Mouse (Mus musculus): ENCODE measurements around the gene Gar1.

Gene Gar1

DNA sequence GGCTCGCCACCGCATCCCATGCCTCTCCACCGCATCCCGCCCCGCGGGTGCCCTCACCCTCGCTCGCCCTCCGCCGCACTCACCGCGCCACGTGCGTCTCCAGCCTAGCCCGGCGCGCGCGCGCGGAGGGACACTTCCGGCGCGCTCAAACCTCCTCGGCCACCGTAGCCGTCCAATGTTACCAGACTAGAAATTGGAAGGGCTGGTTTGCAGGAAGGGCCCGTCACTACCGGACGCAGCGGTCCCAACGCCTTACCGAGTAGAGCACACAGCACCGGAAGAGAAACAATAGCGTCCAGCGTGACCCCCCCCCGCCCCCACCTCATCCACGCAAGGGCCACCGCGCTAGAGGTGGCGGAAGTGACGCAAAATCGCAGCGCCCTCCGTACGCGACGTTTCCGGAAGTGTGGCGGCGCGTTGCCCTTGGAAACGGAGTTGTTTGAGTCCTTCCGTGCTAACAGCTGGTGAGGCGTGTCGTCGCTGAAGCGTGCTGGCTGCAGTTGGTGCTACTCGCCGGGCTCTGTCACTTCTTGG is at the start of gene Gar1:
Gar1 (minus strand) TSS at position 362 of the 534 bp plus-strand sequence.
- peak; percentile 99 for DNase-seq (ENCODE audit: low read depth)

DNA sequence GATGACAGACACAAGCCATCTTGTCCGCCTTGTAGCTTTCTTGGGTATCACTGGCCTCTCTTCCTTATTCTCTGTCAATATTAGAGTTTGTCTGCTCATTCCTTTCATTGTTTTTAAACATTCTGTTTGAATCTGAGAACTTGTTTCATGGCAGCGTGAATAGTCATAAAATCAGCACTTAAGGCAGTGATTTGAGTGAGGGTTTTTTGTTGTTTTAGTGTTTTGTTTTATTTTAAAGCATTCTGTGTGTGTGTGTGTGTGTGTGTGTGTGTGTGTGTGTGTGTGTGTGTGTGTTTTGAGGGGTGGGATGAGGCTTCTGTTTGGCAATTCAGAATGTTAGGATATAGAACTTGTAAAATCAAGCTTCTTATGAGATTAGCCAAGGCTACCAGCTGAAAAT is 48.7 kb upstream of the Gar1 start:
- no peak for DNase-seq (ENCODE audit: low read depth)

DNA sequence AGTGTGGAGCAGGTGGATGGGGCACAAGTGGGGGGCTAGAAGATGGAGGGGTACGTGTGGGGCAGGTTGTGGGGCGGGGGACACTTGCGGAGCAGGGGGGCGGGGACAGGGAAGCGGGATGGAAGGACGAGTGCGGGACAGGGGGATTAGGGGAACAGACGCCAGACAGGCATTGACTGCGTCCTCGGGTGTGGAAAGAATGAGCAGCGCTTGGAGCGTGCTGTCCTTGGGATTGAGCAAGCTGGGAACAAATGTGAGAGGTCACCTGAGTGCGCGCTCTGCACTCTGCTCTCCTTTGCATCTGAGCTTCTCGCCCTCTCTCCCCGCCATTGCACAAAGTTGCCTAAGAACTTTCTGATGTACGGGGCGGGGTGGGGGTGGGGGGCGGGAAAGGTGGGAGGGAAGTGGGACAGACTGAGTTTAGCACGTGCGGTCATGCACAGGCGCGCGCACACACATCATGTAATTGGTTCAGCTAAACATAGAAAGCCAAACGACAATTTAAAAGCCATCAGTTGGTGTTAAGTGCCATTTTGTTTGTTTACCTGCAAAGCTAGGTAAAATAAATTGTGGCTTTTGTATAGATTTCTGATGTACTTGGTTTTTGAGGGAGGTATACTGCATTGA is 48.0 kb upstream of the Gar1 start:
- DNase-seq (ENCODE audit: low read depth), result peak; percentile 41

DNA sequence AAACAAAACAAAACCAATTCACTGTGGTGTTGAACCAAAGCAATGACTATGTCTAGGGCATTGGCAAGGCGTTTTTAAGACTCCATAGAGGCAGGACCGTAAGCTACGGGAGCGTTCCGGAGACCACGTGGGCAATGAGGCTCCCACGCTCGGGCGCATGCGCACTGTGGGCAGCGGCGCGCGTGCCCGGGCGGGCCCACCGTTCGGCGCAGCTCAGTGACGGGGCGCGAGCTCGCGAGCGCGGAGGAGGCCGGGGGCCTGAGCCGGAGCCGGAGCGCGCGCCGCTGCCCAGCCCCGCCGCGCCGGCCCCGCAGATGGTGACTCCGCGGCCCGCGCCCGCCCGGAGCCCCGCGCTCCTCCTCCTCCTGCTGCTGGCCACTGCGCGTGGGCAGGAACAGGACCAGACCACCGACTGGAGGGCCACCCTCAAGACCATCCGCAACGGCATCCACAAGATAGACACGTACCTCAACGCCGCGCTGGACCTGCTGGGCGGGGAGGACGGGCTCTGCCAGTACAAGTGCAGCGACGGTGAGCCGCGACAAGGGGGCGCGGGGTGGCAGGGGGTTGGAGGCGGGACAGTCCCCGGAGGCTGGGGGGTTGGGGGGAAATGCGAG is 47.3 kb upstream of the Gar1 start, which contains the start of gene Pla2g12a:
Pla2g12a (plus strand) TSS at position 202 of the 617 bp plus-strand sequence.
- DNase-seq (ENCODE audit: low read depth), result peak; percentile 89

DNA sequence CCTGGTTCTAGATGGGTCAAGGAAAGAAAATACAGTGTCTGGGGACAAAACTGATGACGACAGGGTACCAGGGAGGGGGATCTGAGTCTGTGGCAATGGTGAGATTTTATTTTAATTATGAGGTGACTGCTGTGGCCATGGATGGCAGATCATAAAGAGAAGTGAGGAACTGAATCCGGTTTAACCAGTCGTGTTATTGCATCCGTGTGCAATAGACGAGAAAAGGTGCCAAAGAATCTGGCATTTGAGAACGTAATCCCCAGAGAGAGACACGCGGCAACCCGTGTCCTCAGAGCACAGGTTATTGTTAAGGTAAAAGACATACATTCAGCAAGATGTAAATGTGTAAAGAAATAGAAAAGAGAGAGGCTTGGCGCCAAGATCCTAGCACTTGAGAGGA is 46.1 kb upstream of the Gar1 start:
- DNase-seq (ENCODE audit: low read depth), result no peak

DNA sequence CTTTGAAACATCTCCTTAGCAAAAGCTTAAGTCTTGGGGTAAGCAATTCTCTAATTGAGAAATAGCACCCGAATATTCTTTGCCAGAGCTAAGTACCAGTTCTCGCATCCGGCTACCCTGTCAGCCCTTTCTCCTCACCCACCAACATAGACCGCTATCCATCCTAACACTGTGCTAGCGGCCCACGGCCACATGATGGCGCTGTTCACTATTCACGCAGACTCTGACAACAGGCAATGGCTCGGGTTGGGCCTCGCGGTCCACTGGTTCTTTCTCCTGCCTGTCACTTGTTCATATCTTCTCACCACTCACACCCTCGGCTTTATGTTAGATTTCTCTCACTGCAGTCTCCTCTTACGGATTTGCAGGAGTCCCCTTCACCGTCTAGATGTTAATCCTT is 32.5 kb upstream of the Gar1 start:
- peak; percentile 64 for DNase-seq (ENCODE audit: low read depth)

DNA sequence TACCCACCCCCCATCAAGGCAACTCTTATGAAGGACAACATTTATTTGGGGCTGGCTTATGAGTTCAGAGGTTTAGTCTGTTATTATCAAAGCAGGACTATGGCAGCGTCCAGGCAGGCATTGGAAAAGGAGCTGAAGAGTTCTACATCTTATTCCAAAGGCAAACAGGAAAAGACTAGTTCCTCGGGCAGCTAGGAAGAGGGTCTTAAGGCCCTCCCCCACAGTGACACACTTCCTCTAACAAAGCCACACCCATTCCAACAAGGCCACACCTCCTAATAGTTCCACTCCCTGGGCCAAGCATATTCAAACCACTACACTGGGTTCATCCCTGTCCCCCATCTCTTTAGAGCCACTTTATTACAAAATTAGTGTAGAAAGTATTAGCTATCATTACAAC is 31.4 kb upstream of the Gar1 start:
- DNase-seq (ENCODE audit: low read depth), result no peak

DNA sequence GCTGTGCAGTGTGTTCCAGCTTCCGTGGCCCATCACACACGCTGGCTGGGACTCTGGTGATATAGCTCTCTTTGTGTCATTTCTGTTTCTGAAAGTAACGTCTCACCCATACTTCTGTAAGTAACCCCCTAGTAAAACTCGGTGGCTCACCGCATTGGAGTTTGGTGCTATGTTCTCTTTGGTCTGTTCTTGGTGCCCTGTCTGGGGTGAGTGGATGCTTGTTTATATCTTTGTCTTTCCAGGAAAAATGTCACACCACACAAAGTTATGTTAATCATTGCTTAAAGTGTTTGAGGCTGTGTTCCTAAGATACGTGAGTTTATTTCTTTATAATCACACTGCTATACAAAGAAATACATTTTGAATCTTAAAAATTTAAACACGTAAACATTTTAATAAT is 15.7 kb upstream of the Gar1 start:
- no peak for DNase-seq (ENCODE audit: low read depth)

DNA sequence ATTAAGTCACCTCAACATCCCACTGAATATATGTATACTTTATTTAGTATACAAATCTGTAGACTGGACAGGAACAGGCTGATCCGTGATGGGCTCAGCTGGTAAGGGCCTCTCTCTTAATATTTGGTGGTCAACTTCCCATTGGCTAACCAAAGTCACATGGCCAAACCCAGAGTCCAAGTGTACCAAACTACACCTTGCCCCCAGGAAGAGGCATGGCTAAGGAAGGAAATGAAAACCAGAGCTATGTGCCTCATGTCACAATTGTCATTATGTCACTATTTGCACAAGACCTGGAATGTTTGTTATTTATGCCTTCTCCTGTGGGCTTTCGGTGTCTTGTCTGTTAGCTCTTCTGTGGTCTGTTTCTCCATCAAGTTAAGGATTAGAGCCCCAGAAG is 14.7 kb upstream of the Gar1 start:
- DNase-seq (ENCODE audit: low read depth), result no peak

DNA sequence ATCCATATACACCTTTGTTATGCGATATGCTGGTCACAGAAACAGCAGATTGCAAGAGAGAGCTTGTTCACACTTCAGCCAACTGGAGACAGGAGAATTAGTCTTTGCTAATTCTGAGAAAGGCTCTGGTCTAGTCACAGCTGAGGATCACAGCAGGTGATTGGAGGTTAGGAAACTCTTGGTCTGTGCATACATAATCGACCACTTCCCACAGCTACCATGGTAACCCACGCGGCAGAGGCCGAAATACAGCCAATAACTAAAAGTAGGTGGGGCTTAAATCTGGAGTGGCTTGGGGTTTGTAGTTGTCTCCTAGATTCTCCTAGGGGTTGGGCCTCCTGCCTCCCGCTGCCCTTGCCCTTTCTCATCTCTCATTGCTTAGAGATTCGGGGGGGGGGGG is 6.8 kb upstream of the Gar1 start:
- no peak for DNase-seq (ENCODE audit: low read depth)

DNA sequence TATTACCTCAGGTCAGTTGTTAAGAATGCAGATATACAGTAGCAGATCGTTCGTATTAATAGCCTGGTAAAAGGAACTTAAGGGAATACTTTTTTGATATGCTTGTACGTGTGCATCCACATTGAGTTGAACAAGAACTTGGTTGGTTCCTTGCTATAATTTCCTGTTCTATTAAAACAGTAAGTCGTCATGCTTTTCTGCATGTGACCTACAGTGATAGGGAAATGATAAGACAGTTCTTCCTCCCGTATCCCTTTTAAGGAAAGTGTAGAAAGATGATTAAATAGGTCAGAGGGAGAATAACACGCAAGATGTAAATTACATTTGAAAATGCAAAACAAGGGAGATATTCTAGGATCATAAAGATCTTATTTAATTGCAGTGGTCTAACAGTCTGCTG is 5.8 kb upstream of the Gar1 start:
- no peak for DNase-seq (ENCODE audit: low read depth)

DNA sequence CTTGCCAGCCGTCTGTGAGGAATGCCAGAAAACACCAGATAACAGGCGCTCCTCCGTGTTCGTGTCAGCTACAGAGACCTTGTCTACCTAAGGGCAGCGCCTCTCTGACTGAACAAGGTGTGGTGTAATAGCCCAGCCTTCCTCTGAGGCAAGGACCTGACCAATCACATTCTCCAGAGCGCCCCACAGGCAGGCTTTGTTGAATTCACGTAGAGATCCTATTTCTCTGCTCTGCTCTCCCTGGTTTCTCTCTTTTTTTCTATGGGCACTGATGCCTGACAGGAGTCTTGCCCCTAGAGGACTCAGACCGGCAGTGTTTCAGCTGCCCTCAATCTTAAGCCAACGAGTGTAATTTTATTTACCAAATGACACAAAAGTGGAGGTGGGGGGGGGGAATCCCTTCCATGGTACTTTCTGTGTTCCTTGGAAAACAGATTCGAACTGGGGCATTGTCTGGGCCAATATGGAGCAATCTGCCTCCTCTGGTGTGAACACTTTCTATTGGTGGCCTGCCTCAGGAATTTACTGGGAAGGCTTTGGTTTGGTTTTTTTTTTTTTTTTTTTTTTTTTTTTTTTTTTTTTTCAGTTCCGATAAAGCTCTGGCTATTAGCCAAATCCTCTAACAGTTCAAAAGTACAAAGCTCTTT is 5.0 kb upstream of the Gar1 start:
- no peak for DNase-seq (ENCODE audit: low read depth)

DNA sequence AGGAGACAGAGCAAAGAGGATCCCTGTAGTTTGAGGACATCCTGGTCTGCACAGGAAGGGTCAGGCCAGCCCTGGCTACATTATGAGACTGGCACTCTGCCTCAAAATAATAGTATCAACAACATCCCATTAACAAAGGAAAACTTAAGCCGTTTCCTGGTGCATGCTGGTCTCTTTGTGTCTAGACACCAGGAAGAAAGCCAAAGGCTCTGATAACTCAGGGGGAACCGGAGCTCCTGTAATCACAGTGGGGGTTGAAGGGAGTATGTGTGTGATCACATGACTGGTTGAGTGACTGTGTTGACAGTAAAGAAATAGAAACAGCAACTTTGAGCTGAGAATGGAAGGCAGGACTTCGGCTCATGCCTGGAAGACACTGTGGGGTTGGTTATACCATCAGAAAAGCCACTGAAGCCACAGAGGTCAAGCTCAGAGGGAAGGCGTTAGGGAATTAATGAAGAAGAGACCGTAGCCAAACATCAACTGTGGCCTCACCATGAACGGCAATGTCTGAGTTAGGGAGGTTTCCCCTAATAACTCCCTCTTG is 4.3 kb upstream of the Gar1 start, which contains the start of gene Cfi:
Cfi (plus strand) TSS at position 497 of the 547 bp plus-strand sequence.
- no peak for DNase-seq (ENCODE audit: low read depth)

DNA sequence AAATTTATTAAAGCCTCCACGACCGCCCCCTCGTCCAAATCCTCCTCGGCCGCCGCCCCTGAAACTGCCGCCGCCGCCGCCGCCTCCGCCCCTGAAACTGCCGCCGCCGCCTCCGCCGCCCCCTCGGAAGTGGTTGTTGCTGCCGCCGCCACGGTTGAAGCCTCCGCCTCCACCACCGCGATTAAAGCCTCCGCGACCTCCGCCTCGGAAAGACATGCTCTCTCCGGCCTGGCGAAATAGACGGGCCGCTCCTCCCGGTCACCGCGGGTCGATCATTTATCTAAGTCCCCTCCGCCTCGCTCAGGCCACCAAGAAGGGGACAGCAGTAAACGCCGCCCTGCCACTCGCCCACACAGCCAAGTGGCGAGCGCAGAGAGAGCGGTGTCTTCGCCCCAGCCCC is 570 bp downstream of the Gar1 start:
- no peak for DNase-seq (ENCODE audit: low read depth)

DNA sequence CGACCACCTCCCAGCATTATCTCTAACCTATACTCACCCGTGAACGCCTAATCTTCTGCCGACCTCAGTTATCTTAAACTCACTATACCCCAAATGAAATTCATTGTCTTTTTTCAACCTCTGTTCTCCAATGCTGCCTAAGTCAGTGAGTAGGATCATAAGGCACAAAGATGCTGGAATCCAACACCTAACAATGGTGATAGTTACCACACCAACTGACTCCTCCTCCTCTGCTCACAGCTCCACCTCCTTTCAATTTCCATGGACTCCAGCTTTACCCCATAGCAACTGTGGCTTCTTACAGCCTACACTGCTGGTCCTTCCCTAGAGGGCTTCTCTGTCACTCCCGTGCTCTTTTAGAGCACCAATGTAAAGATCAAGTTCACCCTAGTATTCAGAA is 3.5 kb downstream of the Gar1 start:
- no peak for DNase-seq (ENCODE audit: low read depth)

DNA sequence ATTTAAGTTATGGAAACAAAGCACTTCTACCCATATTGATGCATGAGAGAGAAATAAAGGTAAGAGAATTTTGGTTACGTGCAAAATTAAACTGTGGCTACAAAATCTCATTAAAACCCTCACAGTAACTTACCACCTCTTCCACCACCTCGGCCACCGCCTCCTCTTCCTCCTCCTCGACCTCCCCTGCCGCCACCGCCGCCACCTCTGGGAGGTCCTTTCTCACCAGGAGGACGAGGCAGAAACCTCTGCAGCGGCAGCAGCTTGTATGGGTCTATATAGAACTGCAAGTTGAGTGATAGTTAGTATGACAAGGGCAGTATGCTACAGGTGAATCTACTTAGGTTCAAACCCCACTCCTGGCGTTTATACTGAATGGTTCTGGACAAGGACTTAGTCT is 4.5 kb downstream of the Gar1 start:
- no peak for DNase-seq (ENCODE audit: low read depth)

DNA sequence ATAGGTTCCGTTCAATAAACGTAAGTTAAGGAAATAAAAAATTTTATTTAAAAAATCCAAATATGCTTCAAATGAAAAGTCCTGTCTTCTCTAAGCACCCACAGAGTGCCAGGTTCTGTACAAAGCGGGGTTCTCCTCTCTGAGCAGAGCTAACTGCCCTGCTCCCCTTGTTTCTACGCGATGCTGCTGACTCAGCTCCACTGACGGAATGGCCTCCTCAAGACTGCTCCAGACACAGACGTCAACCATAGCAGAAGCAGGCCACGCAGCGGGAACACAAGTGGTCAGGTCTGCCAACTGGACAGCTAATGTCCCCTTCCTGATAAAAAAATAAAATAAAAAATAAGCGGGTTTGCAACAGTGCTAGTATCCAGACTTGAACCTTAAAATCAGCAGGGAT is 6.3 kb downstream of the Gar1 start:
- no peak for DNase-seq (ENCODE audit: low read depth)

DNA sequence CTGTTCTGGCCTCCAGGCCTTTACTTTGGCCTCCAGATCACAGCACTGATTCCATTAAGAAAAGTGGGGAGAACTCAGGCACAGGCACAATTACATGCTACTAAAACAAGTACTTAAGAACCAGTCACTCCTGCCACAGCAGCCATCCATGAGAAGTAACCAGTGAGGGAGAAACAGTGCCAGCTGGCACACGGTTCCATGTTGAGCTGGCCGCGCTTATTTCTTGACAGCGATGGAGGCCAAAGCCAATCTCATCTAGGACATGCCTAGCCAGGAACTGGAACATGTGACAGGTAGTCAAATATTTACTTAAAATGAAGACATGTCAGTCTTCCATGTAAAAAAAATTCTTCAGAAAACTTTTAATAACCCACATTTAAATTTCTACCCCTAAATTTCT is 7.0 kb downstream of the Gar1 start:
- no peak for DNase-seq (ENCODE audit: low read depth)

DNA sequence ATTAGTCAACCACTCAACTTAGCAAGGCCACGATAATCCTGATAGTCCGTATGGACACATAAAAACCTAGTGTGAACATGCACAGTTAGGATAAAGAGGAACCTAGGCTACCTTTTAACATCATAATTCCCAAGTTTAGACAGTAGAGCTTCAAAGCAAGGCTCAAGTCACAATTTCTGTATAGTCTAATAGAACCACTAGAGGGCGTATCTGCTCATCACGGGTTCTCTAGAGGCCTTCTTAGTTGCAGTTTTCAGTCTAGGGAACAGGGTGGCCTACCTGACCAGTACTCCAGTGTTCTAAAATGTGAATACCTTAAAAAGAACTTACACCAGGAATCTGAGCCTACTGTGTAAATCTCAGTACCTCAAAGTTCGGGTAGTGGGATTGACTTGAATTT is 7.9 kb downstream of the Gar1 start:
- peak; percentile 72 for DNase-seq (ENCODE audit: low read depth)

DNA sequence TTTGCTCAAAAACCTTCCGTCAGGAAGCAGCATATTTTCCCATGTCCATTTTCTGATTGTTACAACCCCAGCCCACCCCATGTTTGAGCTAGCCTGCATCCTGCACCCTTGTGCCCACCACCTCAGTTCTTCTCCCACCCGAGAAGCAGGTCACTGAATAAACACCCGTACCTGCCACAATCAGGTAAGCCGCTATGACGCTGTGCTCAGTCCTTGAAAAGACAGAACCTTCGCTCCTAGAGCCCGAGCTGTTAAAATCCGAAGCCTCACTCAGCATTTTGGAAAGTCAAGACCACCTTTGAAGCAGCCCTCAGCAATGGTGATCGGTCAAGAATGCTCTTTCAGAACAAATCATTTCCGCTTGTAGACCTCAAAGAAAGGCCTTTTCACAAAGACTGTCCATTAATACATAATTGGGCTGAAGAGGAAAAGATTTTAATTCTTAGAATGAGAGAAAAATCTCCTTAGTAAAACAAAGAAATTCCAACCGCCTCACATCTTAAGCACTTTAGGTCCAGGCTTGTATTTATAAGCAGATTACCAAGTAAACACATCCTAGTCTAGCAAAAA is 8.9 kb downstream of the Gar1 start, which contains the start of gene Rrh:
Rrh (minus strand) TSS at position 382 of the 570 bp plus-strand sequence.
- DNase-seq (ENCODE audit: low read depth), result no peak

DNA sequence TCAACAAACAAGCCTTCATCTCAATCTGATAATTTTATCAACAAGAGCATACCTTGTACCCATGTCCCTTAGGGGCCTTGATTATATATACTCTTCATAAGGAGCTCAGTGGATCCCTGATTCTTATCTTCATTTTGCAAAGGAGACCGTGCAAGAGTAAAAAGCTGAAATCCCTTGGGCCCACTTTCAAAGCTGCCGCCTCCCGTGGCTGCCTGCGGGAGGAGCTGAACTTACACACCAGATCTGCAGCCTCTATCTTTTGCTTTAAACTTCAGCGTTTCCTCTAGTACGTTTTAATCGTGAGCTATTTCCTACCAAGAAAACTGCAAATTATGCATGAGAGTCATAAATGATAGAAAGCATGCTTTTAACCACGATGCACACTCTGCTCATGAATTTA is 9.5 kb downstream of the Gar1 start:
- DNase-seq (ENCODE audit: low read depth), result no peak

DNA sequence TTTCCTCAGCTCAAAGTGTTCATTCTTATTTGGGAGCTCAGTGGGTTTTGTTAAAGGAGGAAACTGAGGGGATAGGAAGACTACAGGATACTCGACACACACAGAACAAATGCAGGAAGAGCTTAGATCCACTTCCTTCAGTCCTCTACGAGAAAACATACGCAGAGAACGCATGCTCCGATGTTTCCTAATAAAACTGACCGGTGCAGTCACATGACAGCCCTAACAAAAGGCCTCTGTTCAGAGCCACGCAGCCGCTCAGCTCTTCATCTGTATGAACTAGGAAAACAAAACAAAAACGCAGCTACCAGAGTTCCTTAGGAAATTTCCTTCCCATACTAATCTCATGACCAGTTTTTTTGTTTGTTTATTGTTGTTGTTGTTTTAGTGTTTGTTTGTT is 10.3 kb downstream of the Gar1 start:
- no peak for DNase-seq (ENCODE audit: low read depth)

DNA sequence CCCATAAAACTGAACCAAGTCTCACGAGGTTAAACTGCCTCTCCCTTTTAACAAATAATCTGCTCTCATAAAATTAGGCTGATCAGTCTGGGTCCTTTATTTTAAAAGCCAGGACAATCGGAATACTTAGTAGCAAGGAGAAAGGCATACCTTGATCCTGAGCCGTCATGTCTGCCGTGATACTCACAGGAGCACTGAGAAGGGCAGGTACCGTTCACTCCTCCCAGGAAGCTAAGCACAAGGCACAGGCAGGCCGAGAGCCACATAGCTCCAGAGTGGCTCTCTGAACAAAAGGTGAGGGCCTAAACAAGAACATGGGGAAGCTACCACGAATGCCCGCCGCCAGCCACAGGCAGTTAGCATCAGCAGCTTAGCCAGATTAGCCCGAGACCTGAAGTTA is 27.4 kb downstream of the Gar1 start, which contains the start of gene Lrit3:
Lrit3 (minus strand) TSS at position 266 of the 400 bp plus-strand sequence.
- DNase-seq (ENCODE audit: low read depth), result no peak

Measured in naive thymus-derived CD4-positive, alpha-beta T cell, adult 2 months (primary cell).